In genomic region chr3:89492701-89493151, GRCm38 (mm10) we compare ENCODE assay signal across 11 mouse cellular contexts. TPM values are rescaled to one million over a fixed set of nuclear protein-coding genes. Genes with fewer than 3 reads are reported as not detected.
A peak's percentile ranks its signal among the peaks of the same experiment; 100 is the strongest.
DNase-seq lines count a peak whose midpoint lies in the region; ATAC-seq lines count a peak whose summit lies in the region.
"Had no signal": no experiment of that assay in that cellular context is flagged by ENCODE, and none has a peak within 500 bp of the region (broad histone marks: within the 10 kb centered on the region; RNA-seq: fewer than 3 reads in every experiment).

No protein-coding gene starts in this region.

- H3K9ac ChIP-seq in embryonic facial prominence, embryonic 11.5 days (replicated peaks; ENCODE audit: low read length): no peak overlapping the region
- no peak overlapping the region for H3K9ac ChIP-seq in forebrain, embryonic 16.5 days (replicated peaks; ENCODE audit: low read depth, low read length)
- no peak overlapping the region for H3K9ac ChIP-seq in hindbrain, embryonic 11.5 days (ENCODE audit: low read depth, low read length)
- H3K9ac ChIP-seq: heart, embryonic 13.5 days; hindbrain, embryonic 15.5 days; limb, embryonic 15.5 days had no signal

- no peaks in the 10 kb centered on the region for H3K4me1 ChIP-seq in embryonic facial prominence, embryonic 11.5 days (ENCODE audit: control insufficient read depth, insufficient read depth, low read length)
- H3K4me1 ChIP-seq in limb, embryonic 10.5 days: peaks cover 24% of the 10 kb centered on the region
- H3K4me1 ChIP-seq in forebrain, embryonic 16.5 days (replicated peaks; ENCODE audit: control insufficient read depth, insufficient read depth, low read length): no peaks in the 10 kb centered on the region
- H3K4me1 ChIP-seq in hindbrain, embryonic 11.5 days (replicated peaks; ENCODE audit: control insufficient read depth, insufficient read depth, low read length): no peaks in the 10 kb centered on the region

- H3K4me2 ChIP-seq in embryonic facial prominence, embryonic 11.5 days (ENCODE audit: low read depth, low read length): no peak overlapping the region
- H3K4me2 ChIP-seq in forebrain, embryonic 16.5 days (ENCODE audit: low read length): no peak overlapping the region
- H3K4me2 ChIP-seq in hindbrain, embryonic 11.5 days (replicated peaks; ENCODE audit: low read depth, low read length): no peak overlapping the region
- H3K4me2 ChIP-seq: heart, embryonic 13.5 days; hindbrain, embryonic 15.5 days; limb, embryonic 15.5 days had no signal

- H3K27me3 ChIP-seq in embryonic facial prominence, embryonic 11.5 days (ENCODE audit: control insufficient read depth, insufficient read depth, low read length): no peaks in the 10 kb centered on the region
- H3K27me3 ChIP-seq in limb, embryonic 10.5 days (ENCODE audit: low read depth, poor library complexity, severe bottlenecking): no peaks in the 10 kb centered on the region
- H3K27me3 ChIP-seq in forebrain, embryonic 16.5 days (replicated peaks; ENCODE audit: control insufficient read depth, insufficient read depth, low read length): no peaks in the 10 kb centered on the region
- no peaks in the 10 kb centered on the region for H3K27me3 ChIP-seq in hindbrain, embryonic 11.5 days (ENCODE audit: control insufficient read depth, insufficient read depth, low read length)
- H3K27me3 ChIP-seq: limb, embryonic 15.5 days had no signal

- no peaks in the 10 kb centered on the region for H3K9me3 ChIP-seq in embryonic facial prominence, embryonic 11.5 days (replicated peaks; ENCODE audit: control insufficient read depth, low read length)
- no peaks in the 10 kb centered on the region for H3K9me3 ChIP-seq in limb, embryonic 10.5 days (replicated peaks)
- H3K9me3 ChIP-seq in forebrain, embryonic 16.5 days (ENCODE audit: control insufficient read depth, low read length): no peaks in the 10 kb centered on the region
- H3K9me3 ChIP-seq in hindbrain, embryonic 11.5 days (ENCODE audit: control insufficient read depth, low read length): no peaks in the 10 kb centered on the region
- H3K9me3 ChIP-seq: heart, embryonic 13.5 days; hindbrain, embryonic 15.5 days; limb, embryonic 15.5 days; midbrain, embryonic 10.5 days had no signal

- no peak for ATAC-seq in embryonic facial prominence, embryonic 11.5 days (replicated peaks; ENCODE audit: insufficient number of reproducible peaks, low FRiP score, low TSS enrichment, low read depth)
- no peak for ATAC-seq in forebrain, embryonic 16.5 days
- no peak for ATAC-seq in hindbrain, embryonic 11.5 days (ENCODE audit: low FRiP score)

- H3K4me3 ChIP-seq in embryonic facial prominence, embryonic 11.5 days (ENCODE audit: low read depth, low read length): no peak overlapping the region
- no peak overlapping the region for H3K4me3 ChIP-seq in limb, embryonic 10.5 days
- H3K4me3 ChIP-seq in forebrain, embryonic 16.5 days (replicated peaks; ENCODE audit: low read length): no peak overlapping the region
- H3K4me3 ChIP-seq in hindbrain, embryonic 11.5 days (ENCODE audit: low read depth, low read length): no peak overlapping the region
- H3K4me3 ChIP-seq: heart, embryonic 13.5 days; hindbrain, embryonic 15.5 days; limb, embryonic 15.5 days; midbrain, embryonic 10.5 days had no signal

- 39% methylated on average over 8 of the region's 8 CpGs for WGBS in embryonic facial prominence, embryonic 11.5 days
- WGBS in limb, embryonic 10.5 days: 41% methylated on average over 8 of the region's 8 CpGs
- 70% methylated on average over 8 of the region's 8 CpGs for WGBS in forebrain, embryonic 16.5 days
- WGBS in hindbrain, embryonic 11.5 days: 33% methylated on average over 8 of the region's 8 CpGs

- no peak overlapping the region for H3K27ac ChIP-seq in embryonic facial prominence, embryonic 11.5 days (replicated peaks; ENCODE audit: low read depth, low read length)
- H3K27ac ChIP-seq in limb, embryonic 10.5 days: peak overlapping the region; percentile 50; the same call in 1 of the 2 replicates
- no peak overlapping the region for H3K27ac ChIP-seq in forebrain, embryonic 16.5 days (ENCODE audit: low read length)
- H3K27ac ChIP-seq in hindbrain, embryonic 11.5 days (ENCODE audit: low read depth, low read length): no peak overlapping the region
- H3K27ac ChIP-seq: heart, embryonic 13.5 days; hindbrain, embryonic 15.5 days; limb, embryonic 15.5 days; midbrain, embryonic 10.5 days had no signal

- DNase-seq in embryonic facial prominence, embryonic 11.5 days (ENCODE audit: low spot score): peak; percentile 35
- peak; percentile 62 for DNase-seq in kidney, adult 18-20 months
- no peak for DNase-seq in limb, embryonic 10.5 days (ENCODE audit: low spot score)
- DNase-seq in lung, postnatal 25 days (ENCODE audit: low spot score): peak; percentile 53
- no peak for DNase-seq in testis, postnatal 14 days (ENCODE audit: low spot score)
- DNase-seq in hindbrain, embryonic 11.5 days (ENCODE audit: low spot score): no peak

- H3K36me3 ChIP-seq in embryonic facial prominence, embryonic 11.5 days (replicated peaks; ENCODE audit: control insufficient read depth, insufficient read depth, low read depth, low read length): no peaks in the 10 kb centered on the region
- H3K36me3 ChIP-seq in limb, embryonic 10.5 days: no peaks in the 10 kb centered on the region
- H3K36me3 ChIP-seq in forebrain, embryonic 16.5 days (ENCODE audit: control insufficient read depth, insufficient read depth): no peaks in the 10 kb centered on the region
- no peaks in the 10 kb centered on the region for H3K36me3 ChIP-seq in hindbrain, embryonic 11.5 days (ENCODE audit: control insufficient read depth, insufficient read depth, low read length)
- H3K36me3 ChIP-seq: heart, embryonic 13.5 days; hindbrain, embryonic 15.5 days; limb, embryonic 15.5 days; midbrain, embryonic 10.5 days had no signal

RNA-seq across cellular contexts. Expression of gene Kcnn3, which starts 27.2 kb away (rescaled TPM):
- 0.91 and 1.1 TPM in 2 replicates for polyA plus RNA-seq in embryonic facial prominence, embryonic 11.5 days (2014; fragmentation: Nextera tagmentation; extraction: Ambion mirVana)
- polyA plus RNA-seq in limb, embryonic 10.5 days (2016; fragmentation: Nextera tagmentation; extraction: Ambion mirVana): 0.43 and 0.74 TPM in 2 replicates
- 8.1 and 8.2 TPM in 2 replicates for polyA plus RNA-seq in forebrain, embryonic 16.5 days (2015; fragmentation: Nextera tagmentation; extraction: Ambion mirVana)
- polyA plus RNA-seq in hindbrain, embryonic 11.5 days (2014; fragmentation: Nextera tagmentation; extraction: Ambion mirVana): 1.5 and 2.9 TPM in 2 replicates

RNA-seq across cellular contexts. Expression of gene Pmvk, which starts 38.4 kb away (rescaled TPM):
- polyA plus RNA-seq in embryonic facial prominence, embryonic 11.5 days (2014; fragmentation: Nextera tagmentation; extraction: Ambion mirVana): 57.3 and 58.9 TPM in 2 replicates
- 63.6 and 65.9 TPM in 2 replicates for polyA plus RNA-seq in limb, embryonic 10.5 days (2016; fragmentation: Nextera tagmentation; extraction: Ambion mirVana)
- polyA plus RNA-seq in forebrain, embryonic 16.5 days (2015; fragmentation: Nextera tagmentation; extraction: Ambion mirVana): 70.2 and 92.5 TPM in 2 replicates
- polyA plus RNA-seq in hindbrain, embryonic 11.5 days (2014; fragmentation: Nextera tagmentation; extraction: Ambion mirVana): 72.2 and 79.6 TPM in 2 replicates

RNA-seq across cellular contexts. Expression of gene Pbxip1, which starts 56.2 kb away (rescaled TPM):
- polyA plus RNA-seq in embryonic facial prominence, embryonic 11.5 days (2014; fragmentation: Nextera tagmentation; extraction: Ambion mirVana): 9.1 and 10.8 TPM in 2 replicates
- 13.0 and 19.2 TPM in 2 replicates for polyA plus RNA-seq in limb, embryonic 10.5 days (2016; fragmentation: Nextera tagmentation; extraction: Ambion mirVana)
- polyA plus RNA-seq in forebrain, embryonic 16.5 days (2015; fragmentation: Nextera tagmentation; extraction: Ambion mirVana): 11.1 and 14.4 TPM in 2 replicates
- polyA plus RNA-seq in hindbrain, embryonic 11.5 days (2014; fragmentation: Nextera tagmentation; extraction: Ambion mirVana): 8.6 and 10.7 TPM in 2 replicates

Comparison
In these comparisons a context has a peak if more than half of its experiments do, and no peak if none do; other contexts are left out.
1. DNase-seq: peak in embryonic facial prominence, embryonic 11.5 days (single experiment), kidney, adult 18-20 months (single experiment) and lung, postnatal 25 days (single experiment); none in limb, embryonic 10.5 days (single experiment), testis, postnatal 14 days (single experiment) and hindbrain, embryonic 11.5 days (single experiment).